Mouse (Mus musculus) heart, postnatal 0 days (tissue): ENCODE measurements at regions not wholly inside any gene's neighbourhood (a gene's known extent, or its start where the extent isn't known, plus 50 kb on each side); places are given as distances from the start of the nearest gene placed in this dataset.

ENCODE experiments used
- CTCF ChIP-seq: IDR thresholded peaks from 2 replicates; pipeline ENCODE4 v1.5.1; 2016; ENCODE audit warnings: antibody characterized with exemption, control low read depth, low read depth
- EP300 ChIP-seq: IDR thresholded peaks from 2 replicates; pipeline ENCODE4 v1.6.1; 2016; ENCODE audit warnings: antibody characterized with exemption, low read depth

- TF ChIP-seq CTCF (peak; percentile 36), EP300 (no peak)
These were observed 95.2 kb upstream of the Defb41 start for GRCm38 (mm10) chr1:18359951-18360731.
